Mouse (Mus musculus): ENCODE data around the gene Tmigd3. TPM values are rescaled to one million over a fixed set of nuclear protein-coding genes. Genes with fewer than 3 reads are reported as not detected.

The Tmigd3 gene
- total and polyA plus RNA-seq, 3 experiments: 0.27 to 0.36 TPM; not detected in 1

DNA sequence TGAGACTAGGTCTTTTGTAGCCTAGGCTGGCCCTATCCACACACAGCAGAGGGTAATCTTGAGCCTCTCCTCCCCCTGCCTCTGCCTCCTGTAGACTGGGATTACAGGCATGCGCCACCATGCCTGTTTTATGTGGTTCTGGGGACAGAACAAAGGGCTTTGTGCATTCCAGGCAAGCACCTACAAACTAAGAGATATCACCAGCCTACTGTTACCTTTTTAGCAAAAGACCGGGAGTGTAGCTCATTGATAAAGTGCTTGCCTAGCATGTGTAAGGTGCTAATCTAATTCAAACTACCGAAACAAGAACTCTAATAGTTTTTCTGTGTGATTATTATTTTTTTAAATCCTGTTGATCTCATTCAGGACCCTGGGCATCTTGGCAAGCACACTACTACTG is 33.8 kb upstream of the Tmigd3 start:
- Histone ChIP-seq H3K9ac (ENCODE audit: control insufficient read depth, low read depth, low read length, poor library complexity, severe bottlenecking) (no peak overlapping the region), H3K4me1 (ENCODE audit: control insufficient read depth in 1 of 2, insufficient read depth in 2 of 2, low read length in 2 of 2) (no peaks in the 10 kb centered on the region), H3K79me2 (ENCODE audit: control insufficient read depth, insufficient read depth, low read length, poor library complexity) (no peaks in the 10 kb centered on the region), H3K4me3 (ENCODE audit: control insufficient read depth in 1 of 2, insufficient read depth in 1 of 2, low read depth in 2 of 2, low read length in 2 of 2) (no peak overlapping the region), H3K27me3 (ENCODE audit: control insufficient read depth in 1 of 2, insufficient read depth in 2 of 2, low read length in 2 of 2) (no peaks in the 10 kb centered on the region; a peak in 3 of 4 replicates), H3K9me3 (replicated peaks; ENCODE audit: insufficient read depth, low read length) (no peaks in the 10 kb centered on the region), H3K27ac (ENCODE audit: control insufficient read depth, low read depth, low read length) (no peak overlapping the region), H3K36me3 (ENCODE audit: control insufficient read depth in 1 of 2, insufficient read depth in 2 of 2, low read length in 2 of 2) (no peaks in the 10 kb centered on the region)
- DNase-seq (ENCODE audit: low read depth, low spot score): no peak
- TF ChIP-seq GABPA (IDR thresholded peaks at IDR 0.05; ENCODE audit: low read depth, low read length) (no peak), USF1 (IDR thresholded peaks at IDR 0.05; ENCODE audit: low read depth, low read length) (no peak), ZC3H11A (IDR thresholded peaks at IDR 0.05; ENCODE audit: low read depth, low read length) (no peak), MYB (IDR thresholded peaks at IDR 0.05; ENCODE audit: low read depth, low read length) (no peak), MAFK (IDR thresholded peaks at IDR 0.05; ENCODE audit: borderline replicate concordance, low read depth, low read length) (no peak)

DNA sequence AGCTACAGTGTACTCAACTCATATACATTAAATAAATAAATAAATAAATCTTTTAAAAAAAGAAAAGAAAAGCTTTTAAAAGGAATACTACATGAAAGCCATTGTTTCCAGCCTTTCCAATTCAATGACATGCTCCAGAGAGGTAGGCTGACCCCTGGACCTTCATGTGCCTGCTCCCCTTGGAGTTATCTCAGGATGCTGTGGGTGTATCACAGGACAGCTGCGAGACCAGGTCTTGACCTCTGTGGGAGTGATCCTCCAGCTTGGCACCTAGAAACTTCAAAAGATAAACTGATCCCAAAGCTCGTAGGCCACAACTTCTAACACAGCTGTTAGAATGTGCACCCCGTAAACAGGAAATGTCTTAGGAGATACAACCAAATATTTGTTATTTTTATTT is 32.0 kb upstream of the Tmigd3 start:
- no peaks in the 10 kb centered on the region for H3K79me2 ChIP-seq (ENCODE audit: control insufficient read depth, insufficient read depth, low read length, poor library complexity)
- TF ChIP-seq JUND (IDR thresholded peaks at IDR 0.05; ENCODE audit: low read depth, low read length) (no peak), E2F4 (IDR thresholded peaks at IDR 0.05; ENCODE audit: borderline replicate concordance, low read depth, low read length) (no peak), GABPA (IDR thresholded peaks at IDR 0.05; ENCODE audit: low read depth, low read length) (no peak), CHD2 (IDR thresholded peaks at IDR 0.05; ENCODE audit: low read length) (no peak), ZC3H11A (IDR thresholded peaks at IDR 0.05; ENCODE audit: low read depth, low read length) (no peak), EP300 (IDR thresholded peaks at IDR 0.05; ENCODE audit: low read depth in 1 of 2, low read length in 2 of 2) (no peak), TBP (IDR thresholded peaks at IDR 0.05; ENCODE audit: low read depth, low read length) (no peak), SIN3A (IDR thresholded peaks at IDR 0.05; ENCODE audit: low read length) (no peak), MXI1 (IDR thresholded peaks at IDR 0.05; ENCODE audit: low read depth, low read length) (no peak), POLR2A (IDR thresholded peaks at IDR 0.05; ENCODE audit: control insufficient read depth in 1 of 2, insufficient read depth in 1 of 2, low read depth in 1 of 2, low read length in 2 of 2, poor library complexity in 1 of 2) (no peak), POLR2AphosphoS5 (IDR thresholded peaks at IDR 0.05; ENCODE audit: borderline replicate concordance, low read depth, low read length) (no peak), USF2 (IDR thresholded peaks at IDR 0.05; ENCODE audit: borderline replicate concordance in 1 of 2, insufficient read depth in 1 of 2, low read depth in 1 of 2, low read length in 2 of 2) (no peak), MAZ (IDR thresholded peaks at IDR 0.05; ENCODE audit: low read depth, low read length) (no peak), ZKSCAN1 (IDR thresholded peaks at IDR 0.05; ENCODE audit: low read depth, low read length) (no peak), POLR2AphosphoS2 (IDR thresholded peaks at IDR 0.05; ENCODE audit: low read length) (no peak), MAX (IDR thresholded peaks at IDR 0.05; ENCODE audit: low read length) (no peak), CHD1 (IDR thresholded peaks at IDR 0.05; ENCODE audit: low read depth, low read length) (no peak), MEF2A (IDR thresholded peaks at IDR 0.05; ENCODE audit: extremely low read depth, insufficient replicate concordance, low read depth, low read length, poor library complexity, severe bottlenecking) (no peak)
- no peak for DNase-seq (ENCODE audit: low read depth, low spot score)
- no peak overlapping the region for H3K4me3 ChIP-seq (ENCODE audit: control insufficient read depth in 1 of 2, insufficient read depth in 1 of 2, low read depth in 2 of 2, low read length in 2 of 2)
- no peaks in the 10 kb centered on the region for H3K4me1 ChIP-seq (ENCODE audit: control insufficient read depth in 1 of 2, insufficient read depth in 2 of 2, low read length in 2 of 2)
- H3K9ac ChIP-seq (ENCODE audit: control insufficient read depth, low read depth, low read length, poor library complexity, severe bottlenecking): no peak overlapping the region
- no peak overlapping the region for H3K27ac ChIP-seq (ENCODE audit: control insufficient read depth, low read depth, low read length)
- H3K36me3 ChIP-seq (ENCODE audit: control insufficient read depth in 1 of 2, insufficient read depth in 2 of 2, low read length in 2 of 2): no peaks in the 10 kb centered on the region
- no peaks in the 10 kb centered on the region; a peak in 2 of 4 replicates for H3K27me3 ChIP-seq (ENCODE audit: control insufficient read depth in 1 of 2, insufficient read depth in 2 of 2, low read length in 2 of 2)
- no peaks in the 10 kb centered on the region for H3K9me3 ChIP-seq (replicated peaks; ENCODE audit: insufficient read depth, low read length)
